Mouse (Mus musculus): ENCODE data around the gene 9130023H24Rik. TPM values are rescaled to one million over a fixed set of nuclear protein-coding genes. Genes with fewer than 3 reads are reported as not detected.
A peak's percentile ranks its signal among the peaks of the same experiment; 100 is the strongest.

9130023H24Rik gene
- 9.5 and 9.7 TPM in 2 replicates for polyA plus RNA-seq (2014; fragmentation: Nextera tagmentation; extraction: Ambion mirVana)

DNA sequence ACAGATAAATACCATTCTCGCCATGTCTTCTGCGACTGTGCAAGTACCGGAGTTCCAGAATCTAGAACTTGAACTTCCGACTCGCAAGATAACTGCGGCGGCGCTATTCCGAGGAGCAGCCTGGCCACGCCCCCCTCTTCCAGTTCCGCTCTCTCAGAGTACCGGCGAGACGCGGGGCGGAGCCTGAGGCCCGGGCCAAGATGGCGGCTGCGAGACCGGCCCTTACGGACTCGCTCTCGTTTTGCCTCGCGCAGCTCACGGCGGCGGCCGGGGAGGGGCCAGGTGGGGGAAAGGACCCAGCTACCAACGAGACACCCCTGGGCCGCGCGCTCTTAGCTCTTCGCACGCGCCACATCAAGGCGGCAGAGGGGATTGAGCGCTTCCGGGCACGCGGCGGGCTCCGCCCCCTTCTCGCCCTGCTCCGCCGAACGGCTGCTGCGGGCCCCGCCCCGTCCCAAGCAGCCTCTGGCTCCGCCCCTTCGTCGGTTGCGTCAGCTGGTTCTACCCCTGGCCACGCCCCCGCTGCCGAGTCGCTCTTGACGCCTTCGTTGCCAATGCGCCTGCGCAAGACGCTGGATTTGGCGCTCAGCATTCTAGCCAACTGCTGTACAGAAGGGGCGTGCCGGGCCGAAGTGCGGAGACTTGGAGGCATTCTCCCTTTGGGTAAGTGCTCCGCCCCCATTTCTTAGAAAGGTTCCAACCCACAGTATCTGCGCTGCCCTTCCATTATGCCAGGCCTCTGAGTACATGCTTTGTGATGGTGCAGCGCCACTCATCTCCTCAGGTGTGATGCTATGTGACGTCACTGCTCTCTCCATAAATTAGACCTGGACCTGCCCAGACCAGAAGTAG lies at the start of gene 9130023H24Rik:
Gene 9130023H24Rik (minus strand): TSS at position 105 of the 852 bp plus-strand sequence.
- Histone ChIP-seq H3K27me3 (ENCODE audit: control insufficient read depth, insufficient read depth, low read length) (no peaks in the 10 kb centered on the region), H3K4me1 (ENCODE audit: control insufficient read depth, insufficient read depth, low read length) (peaks cover 9% of the 10 kb centered on the region; the same call in 1 of the 2 replicates), H3K9ac (replicated peaks; ENCODE audit: low read depth, low read length) (peak within 1 kb of the TSS; percentile 55), H3K27ac (ENCODE audit: low read depth, low read length) (peak within 1 kb of the TSS; percentile 95), H3K9me3 (ENCODE audit: control insufficient read depth, low read length) (no peaks in the 10 kb centered on the region), H3K4me2 (ENCODE audit: low read depth, low read length) (peak within 1 kb of the TSS; percentile 87), H3K36me3 (ENCODE audit: control insufficient read depth, insufficient read depth, low read length) (peaks cover 13% of the 10 kb centered on the region; the same call in 1 of the 2 replicates), H3K4me3 (ENCODE audit: low read depth, low read length) (peak within 1 kb of the TSS; percentile 63)
- WGBS, result under 1% methylated on average over 62 of the region's 72 CpGs
- peak; percentile 92 for ATAC-seq (ENCODE audit: low read depth)

DNA sequence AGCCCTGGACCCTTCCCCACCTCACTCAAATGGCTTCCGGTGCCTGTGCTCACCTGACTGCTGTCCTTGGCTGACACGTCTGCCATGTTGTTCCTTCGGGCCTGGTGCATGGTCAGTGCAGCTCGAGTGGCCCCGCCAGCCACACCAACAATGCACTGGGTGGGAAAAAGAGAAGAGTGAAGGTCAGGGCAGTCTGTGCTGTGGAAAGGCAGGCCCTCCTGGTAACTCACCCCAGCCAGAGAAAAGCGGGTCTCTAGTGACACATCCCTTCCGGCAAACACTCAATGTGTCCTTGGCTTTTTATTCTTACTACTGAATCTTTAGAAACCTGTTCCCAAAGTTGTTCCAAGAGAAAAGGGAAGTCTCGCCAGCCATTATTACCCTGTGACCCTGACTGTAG lies 47.2 kb upstream of the 9130023H24Rik start:
- no peak for ATAC-seq (ENCODE audit: low read depth)
- no peak overlapping the region for H3K27ac ChIP-seq (ENCODE audit: low read depth, low read length)
- no peaks in the 10 kb centered on the region for H3K9me3 ChIP-seq (ENCODE audit: control insufficient read depth, low read length)

DNA sequence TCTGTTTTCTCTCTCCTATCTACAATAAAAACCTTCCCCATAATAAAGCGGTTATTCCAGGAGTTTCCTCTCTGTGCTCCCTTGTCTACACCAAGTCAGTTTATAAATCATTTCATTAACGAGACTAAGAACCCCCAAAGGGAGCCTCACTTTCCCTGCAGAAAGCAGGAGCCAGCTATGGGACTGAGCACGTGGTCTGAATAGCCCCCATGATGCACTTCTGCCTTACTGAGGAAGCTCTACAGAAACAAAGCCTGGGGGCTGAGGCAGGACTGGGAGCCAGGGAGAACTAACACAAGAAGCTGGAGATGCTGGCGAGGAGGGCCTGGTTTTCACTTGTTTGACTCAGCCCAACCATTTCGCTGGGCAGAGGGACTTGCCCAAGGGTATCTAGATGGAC lies 46.2 kb upstream of the 9130023H24Rik start:
- Histone ChIP-seq H3K36me3 (ENCODE audit: control insufficient read depth, insufficient read depth, low read length) (peaks cover 17% of the 10 kb centered on the region; the same call in 1 of the 2 replicates), H3K9me3 (ENCODE audit: control insufficient read depth, low read length) (no peaks in the 10 kb centered on the region), H3K4me1 (ENCODE audit: control insufficient read depth, insufficient read depth, low read length) (no peaks in the 10 kb centered on the region), H3K4me3 (ENCODE audit: low read depth, low read length) (no peak overlapping the region), H3K4me2 (ENCODE audit: low read depth, low read length) (no peak overlapping the region), H3K27me3 (ENCODE audit: control insufficient read depth, insufficient read depth, low read length) (no peaks in the 10 kb centered on the region), H3K9ac (replicated peaks; ENCODE audit: low read depth, low read length) (no peak overlapping the region), H3K27ac (ENCODE audit: low read depth, low read length) (no peak overlapping the region; the same call in 1 of the 2 replicates)
- 35% methylated on average over 5 of the region's 5 CpGs for WGBS
- ATAC-seq (ENCODE audit: low read depth), result no peak

More for the DNA sequence above, 47.2 kb upstream of the 9130023H24Rik start:
- H3K4me2 ChIP-seq (ENCODE audit: low read depth, low read length), result no peak overlapping the region
- no peaks in the 10 kb centered on the region for H3K27me3 ChIP-seq (ENCODE audit: control insufficient read depth, insufficient read depth, low read length)
- H3K9ac ChIP-seq (replicated peaks; ENCODE audit: low read depth, low read length), result no peak overlapping the region
- no peaks in the 10 kb centered on the region for H3K4me1 ChIP-seq (ENCODE audit: control insufficient read depth, insufficient read depth, low read length)
- no peak overlapping the region for H3K4me3 ChIP-seq (ENCODE audit: low read depth, low read length)
- WGBS, result 87% methylated on average over 8 of the region's 8 CpGs
- H3K36me3 ChIP-seq (ENCODE audit: control insufficient read depth, insufficient read depth, low read length), result peaks cover 17% of the 10 kb centered on the region; the same call in 1 of the 2 replicates

DNA sequence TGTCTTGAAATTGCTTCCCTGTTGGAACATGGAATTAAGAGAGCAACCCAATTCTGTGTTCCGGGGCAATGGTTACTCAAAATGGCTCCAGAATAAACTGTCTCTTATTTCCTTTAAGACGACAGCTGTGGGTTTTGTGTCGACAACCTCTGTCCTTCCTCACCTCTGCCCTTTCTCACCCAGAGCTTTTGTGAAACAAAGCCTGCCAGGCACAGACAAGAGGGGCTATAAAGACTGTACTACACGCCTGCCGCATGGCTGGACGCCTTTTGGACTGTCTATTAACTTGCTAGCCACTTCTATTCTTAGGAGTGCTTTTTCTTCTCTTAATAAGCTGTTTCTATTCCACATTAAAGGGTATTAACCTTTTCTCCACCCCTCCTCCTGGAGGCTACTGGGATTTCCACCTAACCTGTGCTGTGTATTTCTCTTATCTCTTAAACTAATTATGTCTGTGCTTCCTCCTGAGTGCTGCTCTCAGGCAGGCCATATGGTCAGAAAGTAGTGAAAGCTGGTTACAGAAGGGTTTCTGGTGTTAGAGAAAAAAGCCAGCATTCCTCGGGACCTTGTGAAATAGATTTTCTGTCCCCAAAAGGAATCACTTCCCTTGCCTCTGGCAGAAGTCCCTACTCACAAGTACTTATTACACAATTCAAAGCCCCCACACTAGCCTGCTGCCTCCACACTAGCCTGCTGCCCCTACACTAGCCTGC lies 44.9 kb upstream of the 9130023H24Rik start:
- Histone ChIP-seq H3K9me3 (ENCODE audit: control insufficient read depth, low read length) (no peaks in the 10 kb centered on the region), H3K27me3 (ENCODE audit: control insufficient read depth, insufficient read depth, low read length) (no peaks in the 10 kb centered on the region), H3K27ac (ENCODE audit: low read depth, low read length) (no peak overlapping the region), H3K4me1 (ENCODE audit: control insufficient read depth, insufficient read depth, low read length) (0 out of 2 replicates have a peak, but pooled peaks cover 3% of the 10 kb centered on the region), H3K36me3 (ENCODE audit: control insufficient read depth, insufficient read depth, low read length) (peaks cover 13% of the 10 kb centered on the region; the same call in 1 of the 2 replicates), H3K4me3 (ENCODE audit: low read depth, low read length) (no peak overlapping the region), H3K4me2 (ENCODE audit: low read depth, low read length) (no peak overlapping the region), H3K9ac (replicated peaks; ENCODE audit: low read depth, low read length) (no peak overlapping the region)
- 11% methylated on average over 7 of the region's 7 CpGs for WGBS
- ATAC-seq (ENCODE audit: low read depth), result no peak

DNA sequence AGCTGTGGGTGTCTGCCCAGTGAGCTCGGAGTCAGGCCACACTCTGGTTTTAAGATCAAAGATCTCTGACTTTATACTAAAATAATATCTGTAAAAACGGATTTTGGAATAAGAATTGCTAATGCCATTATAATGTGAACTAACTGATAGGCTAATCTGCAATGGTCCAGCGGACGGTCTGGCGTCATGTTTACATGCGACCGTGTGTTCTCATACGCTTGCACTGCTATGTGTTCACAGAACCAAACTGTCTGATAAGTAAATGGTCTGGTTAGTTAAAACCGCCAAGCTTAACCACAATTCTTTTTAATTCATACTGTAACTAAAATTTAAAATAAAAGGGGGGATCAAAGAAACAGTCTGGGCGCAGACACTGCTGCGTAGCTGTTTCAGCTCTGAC lies 43.9 kb upstream of the 9130023H24Rik start:
- no peak for ATAC-seq (ENCODE audit: low read depth)
- no peak overlapping the region for H3K27ac ChIP-seq (ENCODE audit: low read depth, low read length)
- no peaks in the 10 kb centered on the region for H3K27me3 ChIP-seq (ENCODE audit: control insufficient read depth, insufficient read depth, low read length)
- H3K4me1 ChIP-seq (ENCODE audit: control insufficient read depth, insufficient read depth, low read length), result 0 out of 2 replicates have a peak, but pooled peaks cover 3% of the 10 kb centered on the region
- H3K9ac ChIP-seq (replicated peaks; ENCODE audit: low read depth, low read length), result no peak overlapping the region
- H3K4me2 ChIP-seq (ENCODE audit: low read depth, low read length), result no peak overlapping the region
- H3K4me3 ChIP-seq (ENCODE audit: low read depth, low read length), result no peak overlapping the region
- WGBS, result 74% methylated on average over 11 of the region's 11 CpGs
- peaks cover 5% of the 10 kb centered on the region; the same call in 1 of the 2 replicates for H3K36me3 ChIP-seq (ENCODE audit: control insufficient read depth, insufficient read depth, low read length)
- H3K9me3 ChIP-seq (ENCODE audit: control insufficient read depth, low read length), result no peaks in the 10 kb centered on the region

GRCm38 (mm10) chr7:128279750-128280149 lies 41.9 kb upstream of the 9130023H24Rik start:
- H3K9me3 ChIP-seq (ENCODE audit: control insufficient read depth, low read length), result no peaks in the 10 kb centered on the region
- H3K27me3 ChIP-seq (ENCODE audit: control insufficient read depth, insufficient read depth, low read length), result no peaks in the 10 kb centered on the region
- H3K4me2 ChIP-seq (ENCODE audit: low read depth, low read length), result no peak overlapping the region

GRCm38 (mm10) chr7:128276051-128276450 lies 38.2 kb upstream of the 9130023H24Rik start:
- 0 out of 2 replicates have a peak, but pooled peaks cover 3% of the 10 kb centered on the region for H3K4me1 ChIP-seq (ENCODE audit: control insufficient read depth, insufficient read depth, low read length)
- no peak overlapping the region for H3K9ac ChIP-seq (replicated peaks; ENCODE audit: low read depth, low read length)
- no peak for ATAC-seq (ENCODE audit: low read depth)
- H3K27me3 ChIP-seq (ENCODE audit: control insufficient read depth, insufficient read depth, low read length), result no peaks in the 10 kb centered on the region
- no peaks in the 10 kb centered on the region for H3K9me3 ChIP-seq (ENCODE audit: control insufficient read depth, low read length)
- no peak overlapping the region for H3K27ac ChIP-seq (ENCODE audit: low read depth, low read length)
- peaks cover 26% of the 10 kb centered on the region; the same call in 1 of the 2 replicates for H3K36me3 ChIP-seq (ENCODE audit: control insufficient read depth, insufficient read depth, low read length)
- H3K4me3 ChIP-seq (ENCODE audit: low read depth, low read length), result no peak overlapping the region
- H3K4me2 ChIP-seq (ENCODE audit: low read depth, low read length), result no peak overlapping the region
- WGBS, result 95% methylated on average over 6 of the region's 6 CpGs

More at GRCm38 (mm10) chr7:128279750-128280149, 41.9 kb upstream of the 9130023H24Rik start:
- H3K36me3 ChIP-seq (ENCODE audit: control insufficient read depth, insufficient read depth, low read length), result peaks cover 12% of the 10 kb centered on the region; the same call in 1 of the 2 replicates
- WGBS, result 89% methylated on average over 4 of the region's 4 CpGs
- H3K27ac ChIP-seq (ENCODE audit: low read depth, low read length), result no peak overlapping the region
- no peak for ATAC-seq (ENCODE audit: low read depth)
- 0 out of 2 replicates have a peak, but pooled peaks cover 3% of the 10 kb centered on the region for H3K4me1 ChIP-seq (ENCODE audit: control insufficient read depth, insufficient read depth, low read length)
- no peak overlapping the region for H3K4me3 ChIP-seq (ENCODE audit: low read depth, low read length)
- H3K9ac ChIP-seq (replicated peaks; ENCODE audit: low read depth, low read length), result no peak overlapping the region

- Histone ChIP-seq H3K36me3 (ENCODE audit: control insufficient read depth, insufficient read depth, low read length) (peaks cover 23% of the 10 kb centered on the region; the same call in 1 of the 2 replicates), H3K27ac (ENCODE audit: low read depth, low read length) (no peak overlapping the region), H3K27me3 (ENCODE audit: control insufficient read depth, insufficient read depth, low read length) (no peaks in the 10 kb centered on the region), H3K9me3 (ENCODE audit: control insufficient read depth, low read length) (no peaks in the 10 kb centered on the region), H3K4me2 (ENCODE audit: low read depth, low read length) (no peak overlapping the region), H3K4me3 (ENCODE audit: low read depth, low read length) (no peak overlapping the region), H3K9ac (replicated peaks; ENCODE audit: low read depth, low read length) (no peak overlapping the region), H3K4me1 (ENCODE audit: control insufficient read depth, insufficient read depth, low read length) (no peaks in the 10 kb centered on the region)
- ATAC-seq (ENCODE audit: low read depth), result no peak
- 94% methylated on average over 9 of the region's 9 CpGs for WGBS
These were observed 33.7 kb upstream of the 9130023H24Rik start for GRCm38 (mm10) chr7:128271496-128271895.
